Mouse (Mus musculus): ENCODE results near the gene Gclm. TPM values are rescaled to one million over a fixed set of nuclear protein-coding genes. Genes with fewer than 3 reads are reported as not detected.

The Gclm gene
- polyA plus RNA-seq, 1 experiment from 2014 or later: 41.4 TPM

GRCm38 (mm10) chr3:122205753-122206152 is 39.6 kb upstream of the Gclm start:
- no peaks in the 10 kb centered on the region for H3K9me3 ChIP-seq (replicated peaks; ENCODE audit: control insufficient read depth, low read length, poor library complexity, severe bottlenecking)
- 81% methylated on average over 6 of the region's 6 CpGs for WGBS
- no peaks in the 10 kb centered on the region for H3K4me1 ChIP-seq (ENCODE audit: control insufficient read depth, insufficient read depth, low read length)
- H3K4me3 ChIP-seq (ENCODE audit: low read depth, low read length): no peak overlapping the region
- H3K9ac ChIP-seq (ENCODE audit: low read depth, low read length): no peak overlapping the region
- H3K4me2 ChIP-seq (ENCODE audit: low read length): no peak overlapping the region
- no peaks in the 10 kb centered on the region for H3K36me3 ChIP-seq (ENCODE audit: control insufficient read depth, insufficient read depth, low read length)
- no peak overlapping the region for H3K27ac ChIP-seq (ENCODE audit: low read length)
- H3K27me3 ChIP-seq (ENCODE audit: control insufficient read depth, insufficient read depth, low read depth, low read length): no peaks in the 10 kb centered on the region
- ATAC-seq: no peak

DNA sequence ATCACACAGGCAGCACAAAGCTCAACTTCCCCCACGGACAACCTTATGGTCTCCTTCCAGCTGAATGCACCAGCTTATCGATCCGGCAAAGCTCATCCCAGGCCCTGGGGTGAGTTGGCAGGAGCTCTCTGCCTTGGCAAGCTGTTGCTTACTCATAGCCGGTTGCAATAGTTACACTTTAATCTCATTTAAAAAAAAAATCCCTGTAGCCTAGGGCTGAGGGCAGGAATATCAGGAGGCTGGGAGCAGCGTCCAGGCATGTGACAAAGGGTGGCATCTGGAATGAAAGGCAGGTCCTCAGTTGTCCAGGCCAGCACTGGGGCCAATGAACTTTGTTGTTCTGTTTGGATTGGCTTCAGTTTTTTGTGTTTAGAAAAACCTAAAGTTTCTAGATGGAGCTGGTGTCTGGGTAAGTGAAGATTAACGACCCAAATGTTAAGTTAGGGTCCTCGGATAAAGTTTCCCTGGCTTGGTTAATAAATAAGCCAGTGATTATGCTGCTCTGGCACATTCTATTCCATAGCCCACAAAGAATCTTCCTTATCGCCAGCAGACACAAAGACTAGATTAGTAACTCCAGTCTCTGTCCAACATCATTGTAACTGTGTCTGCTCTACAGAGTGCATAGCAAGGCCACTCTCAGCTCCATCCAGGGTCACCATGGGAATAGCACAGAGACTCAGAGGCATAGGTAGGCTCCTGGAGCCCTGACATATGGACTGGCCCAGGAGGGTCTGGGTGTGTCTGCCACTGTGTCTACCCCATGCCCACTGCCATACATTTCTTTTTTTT is 38.9 kb upstream of the Gclm start:
- Histone ChIP-seq H3K9ac (ENCODE audit: low read depth, low read length) (no peak overlapping the region), H3K36me3 (ENCODE audit: control insufficient read depth, insufficient read depth, low read length) (no peaks in the 10 kb centered on the region), H3K4me1 (ENCODE audit: control insufficient read depth, insufficient read depth, low read length) (no peaks in the 10 kb centered on the region), H3K9me3 (replicated peaks; ENCODE audit: control insufficient read depth, low read length, poor library complexity, severe bottlenecking) (no peaks in the 10 kb centered on the region), H3K27ac (ENCODE audit: low read length) (no peak overlapping the region), H3K4me2 (ENCODE audit: low read length) (no peak overlapping the region), H3K27me3 (ENCODE audit: control insufficient read depth, insufficient read depth, low read depth, low read length) (no peaks in the 10 kb centered on the region), H3K4me3 (ENCODE audit: low read depth, low read length) (no peak overlapping the region)
- ATAC-seq: no peak
- WGBS: 51% methylated on average over 8 of the region's 8 CpGs

DNA sequence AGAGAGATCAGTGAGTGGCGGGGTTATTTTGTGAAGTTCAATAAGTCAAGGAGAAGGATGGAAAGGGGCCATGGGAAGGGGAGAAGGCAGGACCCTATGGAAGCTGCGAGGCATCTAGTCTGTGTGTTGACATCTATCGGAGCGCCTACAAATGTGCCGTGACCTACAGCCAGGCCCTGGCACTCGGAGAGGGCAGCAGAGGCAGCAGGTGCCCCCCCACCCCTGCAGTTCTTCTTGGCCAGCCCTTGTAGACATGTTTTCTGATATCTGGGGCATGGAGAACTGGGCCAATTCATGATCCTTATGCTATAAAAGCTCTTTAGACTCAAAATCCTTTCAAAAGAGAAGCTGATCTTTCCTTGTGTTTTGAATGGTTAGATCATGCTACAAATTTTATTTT is 37.6 kb upstream of the Gclm start:
- H3K9ac ChIP-seq (ENCODE audit: low read depth, low read length): no peak overlapping the region
- H3K4me1 ChIP-seq (ENCODE audit: control insufficient read depth, insufficient read depth, low read length): no peaks in the 10 kb centered on the region
- no peak for ATAC-seq
- H3K4me2 ChIP-seq (ENCODE audit: low read length): no peak overlapping the region
- 89% methylated on average over 6 of the region's 6 CpGs for WGBS
- H3K4me3 ChIP-seq (ENCODE audit: low read depth, low read length): no peak overlapping the region
- no peak overlapping the region for H3K27ac ChIP-seq (ENCODE audit: low read length)
- no peaks in the 10 kb centered on the region for H3K27me3 ChIP-seq (ENCODE audit: control insufficient read depth, insufficient read depth, low read depth, low read length)
- H3K9me3 ChIP-seq (replicated peaks; ENCODE audit: control insufficient read depth, low read length, poor library complexity, severe bottlenecking): no peaks in the 10 kb centered on the region
- H3K36me3 ChIP-seq (ENCODE audit: control insufficient read depth, insufficient read depth, low read length): no peaks in the 10 kb centered on the region

DNA sequence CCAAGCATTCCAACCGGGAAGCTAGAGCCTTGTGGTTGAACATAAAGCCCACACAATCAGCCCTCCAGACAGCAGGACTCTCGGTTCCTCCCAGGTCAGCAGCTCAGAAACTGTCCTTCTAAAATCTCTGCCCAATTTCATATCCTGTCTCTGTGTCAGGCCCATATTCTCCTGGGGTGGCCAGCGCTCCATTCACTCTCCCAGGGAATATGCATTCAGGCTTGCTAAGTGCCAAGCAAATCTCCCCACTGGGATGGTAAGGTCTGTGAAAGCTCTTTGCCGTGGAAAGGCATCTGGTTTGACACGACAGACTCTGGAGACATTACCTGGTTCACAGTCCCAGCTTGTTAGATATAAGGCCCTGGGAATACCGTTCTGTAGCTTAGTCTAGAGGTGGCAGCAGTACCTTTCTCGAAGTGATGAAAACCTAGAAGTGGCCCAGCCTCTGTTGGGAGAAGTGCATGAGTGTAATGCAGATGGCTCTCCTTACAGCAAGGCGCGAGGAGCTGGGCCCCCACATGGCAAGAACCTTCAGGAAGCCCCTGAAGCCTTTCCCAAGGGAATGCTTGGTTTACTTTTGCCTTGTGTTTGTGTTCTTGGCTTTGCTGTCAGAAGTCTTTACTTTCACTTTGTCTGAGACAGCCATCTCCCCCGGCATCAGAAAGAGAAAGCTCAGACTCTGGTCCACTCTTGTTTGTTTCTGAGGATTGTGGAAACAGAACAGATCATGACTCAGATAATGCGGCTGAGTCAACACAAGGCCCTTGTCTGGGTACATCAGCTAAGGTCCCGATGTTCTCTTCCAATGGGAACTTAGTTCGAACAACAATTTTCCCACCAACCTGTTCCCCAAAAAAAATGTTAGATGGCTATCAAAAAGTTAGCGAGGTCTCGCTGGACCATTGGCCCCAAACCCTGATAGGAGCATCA is 36.8 kb upstream of the Gclm start:
- H3K9ac ChIP-seq (ENCODE audit: low read depth, low read length): no peak overlapping the region
- ATAC-seq: no peak
- H3K4me2 ChIP-seq (ENCODE audit: low read length): no peak overlapping the region
- no peaks in the 10 kb centered on the region for H3K36me3 ChIP-seq (ENCODE audit: control insufficient read depth, insufficient read depth, low read length)
- no peaks in the 10 kb centered on the region for H3K27me3 ChIP-seq (ENCODE audit: control insufficient read depth, insufficient read depth, low read depth, low read length)
- no peaks in the 10 kb centered on the region for H3K9me3 ChIP-seq (replicated peaks; ENCODE audit: control insufficient read depth, low read length, poor library complexity, severe bottlenecking)
- H3K4me3 ChIP-seq (ENCODE audit: low read depth, low read length): no peak overlapping the region
- WGBS: 87% methylated on average over 15 of the region's 15 CpGs
- no peak overlapping the region for H3K27ac ChIP-seq (ENCODE audit: low read length)
- no peaks in the 10 kb centered on the region for H3K4me1 ChIP-seq (ENCODE audit: control insufficient read depth, insufficient read depth, low read length)

- ATAC-seq: no peak
- Histone ChIP-seq H3K27ac (ENCODE audit: low read length) (no peak overlapping the region), H3K9ac (ENCODE audit: low read depth, low read length) (no peak overlapping the region), H3K9me3 (replicated peaks; ENCODE audit: control insufficient read depth, low read length, poor library complexity, severe bottlenecking) (no peaks in the 10 kb centered on the region), H3K4me3 (ENCODE audit: low read depth, low read length) (no peak overlapping the region), H3K36me3 (ENCODE audit: control insufficient read depth, insufficient read depth, low read length) (no peaks in the 10 kb centered on the region), H3K27me3 (ENCODE audit: control insufficient read depth, insufficient read depth, low read depth, low read length) (no peaks in the 10 kb centered on the region), H3K4me2 (ENCODE audit: low read length) (no peak overlapping the region), H3K4me1 (ENCODE audit: control insufficient read depth, insufficient read depth, low read length) (no peaks in the 10 kb centered on the region)
- WGBS: 91% methylated on average over 11 of the region's 11 CpGs
Observed at GRCm38 (mm10) chr3:122209511-122209910, 35.8 kb upstream of the Gclm start.

DNA sequence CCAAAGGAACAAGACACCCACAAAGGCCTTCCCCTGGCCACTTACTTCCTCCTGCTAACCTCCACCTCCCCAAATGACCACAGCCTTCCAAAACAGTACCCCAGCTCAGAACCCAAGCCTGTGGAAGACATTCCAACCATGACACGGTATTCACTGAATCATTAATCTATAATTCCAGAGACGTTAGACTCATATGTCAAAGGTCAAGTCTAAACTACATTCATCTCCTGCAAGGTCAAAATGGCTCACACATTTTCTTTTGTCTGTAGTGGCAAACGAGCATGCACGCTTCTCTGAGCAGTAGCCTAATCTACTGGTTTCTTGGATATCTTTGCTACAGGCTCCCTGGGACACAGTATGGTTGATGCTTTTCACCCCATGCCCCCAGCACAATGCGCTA is 34.9 kb upstream of the Gclm start:
- Histone ChIP-seq H3K9me3 (replicated peaks; ENCODE audit: control insufficient read depth, low read length, poor library complexity, severe bottlenecking) (no peaks in the 10 kb centered on the region), H3K4me1 (ENCODE audit: control insufficient read depth, insufficient read depth, low read length) (no peaks in the 10 kb centered on the region), H3K4me2 (ENCODE audit: low read length) (no peak overlapping the region), H3K27ac (ENCODE audit: low read length) (no peak overlapping the region), H3K4me3 (ENCODE audit: low read depth, low read length) (no peak overlapping the region), H3K36me3 (ENCODE audit: control insufficient read depth, insufficient read depth, low read length) (no peaks in the 10 kb centered on the region), H3K27me3 (ENCODE audit: control insufficient read depth, insufficient read depth, low read depth, low read length) (no peaks in the 10 kb centered on the region), H3K9ac (ENCODE audit: low read depth, low read length) (no peak overlapping the region)
- no peak for ATAC-seq
- 68% methylated on average over 5 of the region's 5 CpGs for WGBS

DNA sequence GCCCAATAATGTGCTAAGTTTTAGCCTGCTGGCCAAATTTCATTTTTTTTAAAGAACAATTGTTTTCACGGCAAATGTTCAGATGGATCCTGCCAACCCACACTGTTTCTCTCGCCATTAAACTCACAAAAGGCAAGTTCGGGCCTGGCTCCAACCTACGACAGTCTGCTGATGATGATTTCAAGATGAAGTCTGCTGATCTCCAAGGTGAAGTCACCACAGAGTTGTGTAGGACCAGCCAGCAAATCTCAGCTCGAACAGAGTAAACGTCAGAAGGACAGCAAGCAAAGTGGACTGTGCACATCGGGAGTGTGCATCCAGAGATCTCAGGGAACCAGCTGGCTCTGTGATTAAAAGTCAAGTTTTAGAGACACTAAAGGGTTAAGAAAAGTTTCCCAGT is 34.5 kb upstream of the Gclm start:
- Histone ChIP-seq H3K27me3 (ENCODE audit: control insufficient read depth, insufficient read depth, low read depth, low read length) (no peaks in the 10 kb centered on the region), H3K4me1 (ENCODE audit: control insufficient read depth, insufficient read depth, low read length) (no peaks in the 10 kb centered on the region), H3K9ac (ENCODE audit: low read depth, low read length) (no peak overlapping the region), H3K27ac (ENCODE audit: low read length) (no peak overlapping the region), H3K4me3 (ENCODE audit: low read depth, low read length) (no peak overlapping the region), H3K4me2 (ENCODE audit: low read length) (no peak overlapping the region), H3K36me3 (ENCODE audit: control insufficient read depth, insufficient read depth, low read length) (no peaks in the 10 kb centered on the region), H3K9me3 (replicated peaks; ENCODE audit: control insufficient read depth, low read length, poor library complexity, severe bottlenecking) (no peaks in the 10 kb centered on the region)
- 88% methylated on average over 7 of the region's 7 CpGs for WGBS
- ATAC-seq: no peak

- no peak for ATAC-seq
- Histone ChIP-seq H3K9me3 (replicated peaks; ENCODE audit: control insufficient read depth, low read length, poor library complexity, severe bottlenecking) (no peaks in the 10 kb centered on the region), H3K36me3 (ENCODE audit: control insufficient read depth, insufficient read depth, low read length) (no peaks in the 10 kb centered on the region), H3K4me1 (ENCODE audit: control insufficient read depth, insufficient read depth, low read length) (no peaks in the 10 kb centered on the region), H3K9ac (ENCODE audit: low read depth, low read length) (no peak overlapping the region), H3K4me3 (ENCODE audit: low read depth, low read length) (no peak overlapping the region), H3K27ac (ENCODE audit: low read length) (no peak overlapping the region), H3K4me2 (ENCODE audit: low read length) (no peak overlapping the region), H3K27me3 (ENCODE audit: control insufficient read depth, insufficient read depth, low read depth, low read length) (no peaks in the 10 kb centered on the region)
- 83% methylated on average over 13 of the region's 13 CpGs for WGBS
Observed at GRCm38 (mm10) chr3:122211446-122212125, 33.8 kb upstream of the Gclm start.
